Mouse (Mus musculus) brain, embryonic 14.5 days (tissue): Measurements from ENCODE around the gene Gm3149.
"Not testable (repeated sequence)": the region's sequence is repeated elsewhere in the genome, so short reads cannot be mapped to it uniquely, and the experiment has no call there.

Source experiments
- CTCF ChIP-seq: fragments of 200-500 bp; IDR thresholded peaks from 2 replicates; pipeline ENCODE4 v1.5.1; 2012; ENCODE audit warnings: inconsistent platforms, mild to moderate bottlenecking, moderate library complexity, borderline replicate concordance; ENCODE audit not compliant: insufficient read depth, insufficient read length; ENCODE audit errors: extremely low read depth
- POLR2A ChIP-seq: fragments of 200-500 bp; IDR thresholded peaks from 2 replicates; pipeline ENCODE4 v1.6.1; 2012; ENCODE audit warnings: mild to moderate bottlenecking, inconsistent platforms, borderline replicate concordance; ENCODE audit not compliant: poor library complexity, insufficient read depth, insufficient read length, severe bottlenecking; ENCODE audit errors: extremely low read depth

DNA sequence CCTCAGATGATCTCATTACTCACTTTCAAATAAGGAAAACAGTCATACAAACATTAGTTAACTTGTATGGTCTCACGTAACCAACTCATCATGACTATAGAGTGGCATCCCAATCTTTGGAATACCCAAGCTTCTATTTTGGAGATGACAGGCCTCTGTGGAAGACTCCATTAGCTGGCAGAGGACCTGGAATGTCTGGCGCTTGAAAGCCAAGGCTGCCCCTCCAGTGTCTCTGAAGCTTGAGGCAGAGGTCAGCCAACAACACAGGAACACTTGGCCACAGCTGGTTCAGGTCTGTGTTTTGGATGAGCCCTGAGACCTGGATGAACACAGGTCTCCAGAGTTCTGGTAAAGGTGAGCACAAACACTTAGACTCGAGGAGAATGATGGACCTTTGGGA is 52.6 kb downstream of the Gm3149 start:
- TF ChIP-seq CTCF, POLR2A: not testable (repeated sequence)
